Mouse (Mus musculus) CH12.LX (cell line): ENCODE data around the gene Cdk8. TPM values are rescaled to one million over a fixed set of nuclear protein-coding genes. Genes with fewer than 3 reads are reported as not detected.
A peak's percentile ranks its signal among the peaks of the same experiment; 100 is the strongest.

Source experiments
- DNase-seq: peaks from one replicate; pipeline ENCODE4 v3.0.0-alpha.2; 2013; ENCODE audit errors: extremely low read depth
- H3K27ac ChIP-seq: 2 replicates; pipeline ENCODE4 v1.5.1; 2012; ENCODE audit warnings: low read depth, mild to moderate bottlenecking, control low read depth, moderate library complexity; ENCODE audit not compliant: insufficient read depth
- H3K27me3 ChIP-seq: replicated peaks from 2 replicates; pipeline ENCODE3; 2012; ENCODE audit warnings: inconsistent platforms
- H3K36me3 ChIP-seq, 2 experiments: replicated peaks in 1 of 2; 2 replicates each; pipeline versions ENCODE3 to v1.6.1; 2012; ENCODE audit warnings: inconsistent platforms in 1 of 2, low read length in 1 of 2, mild to moderate bottlenecking in 1 of 2, mixed read lengths in 1 of 2, moderate library complexity in 1 of 2; ENCODE audit not compliant: control insufficient read depth in 1 of 2, insufficient read depth in 1 of 2
- H3K4me1 ChIP-seq, 2 experiments: 2 replicates each; pipeline ENCODE4 v1.6.1; 2012; ENCODE audit warnings: inconsistent platforms in 1 of 2, moderate library complexity in 1 of 2; ENCODE audit not compliant: insufficient read depth in 2 of 2, control insufficient read depth in 1 of 2
- H3K4me2 ChIP-seq: 2 replicates; pipeline ENCODE4 v1.6.1; 2012; ENCODE audit warnings: low read depth, mild to moderate bottlenecking, control low read depth; ENCODE audit not compliant: poor library complexity, insufficient read depth, severe bottlenecking
- H3K4me3 ChIP-seq, 3 experiments: fragments of 150-350 bp in 1 of 3; sonication (generic) in 1 of 3; replicated peaks in 1 of 3; 2 replicates each; pipeline versions ENCODE3 to v1.5.1; 2011 to 2012; ENCODE audit warnings: low read depth in 2 of 3, low read length in 2 of 3, mild to moderate bottlenecking in 2 of 3, moderate library complexity in 2 of 3, control low read depth in 1 of 3, improper control_type of control experiment in 1 of 3, inconsistent platforms in 1 of 3, mixed read lengths in 1 of 3; ENCODE audit not compliant: poor library complexity in 1 of 3
- H3K79me2 ChIP-seq: replicated peaks from 2 replicates; pipeline ENCODE4 v1.6.1; 2012; ENCODE audit warnings: mild to moderate bottlenecking, moderate library complexity; ENCODE audit not compliant: control insufficient read depth, poor library complexity, insufficient read depth, severe bottlenecking; ENCODE audit errors: extremely low read depth
- H3K9ac ChIP-seq: 2 replicates; pipeline ENCODE4 v1.6.1; 2012; ENCODE audit warnings: low read depth, mild to moderate bottlenecking, control low read depth, moderate library complexity; ENCODE audit not compliant: insufficient read depth
- H3K9me3 ChIP-seq: replicated peaks from 2 replicates; pipeline ENCODE3; 2012; ENCODE audit warnings: low read length, inconsistent platforms, mixed read lengths
- BHLHE40 ChIP-seq: IDR thresholded peaks from 2 replicates; pipeline ENCODE4 v1.6.1; 2011; ENCODE audit warnings: mild to moderate bottlenecking, low read depth, low read length, improper control_type of control experiment
- CHD2 ChIP-seq: IDR thresholded peaks from 2 replicates; pipeline ENCODE4 v1.6.1; 2011; ENCODE audit warnings: low read length, improper control_type of control experiment
- E2F4 ChIP-seq: IDR thresholded peaks from 2 replicates; pipeline ENCODE4 v1.6.1; 2011; ENCODE audit warnings: low read depth, low read length, improper control_type of control experiment; ENCODE audit not compliant: insufficient replicate concordance
- EP300 ChIP-seq: IDR thresholded peaks from 2 replicates; pipeline ENCODE4 v1.6.1; 2011; ENCODE audit warnings: low read length, improper control_type of control experiment
- ETS1 ChIP-seq: conservative IDR thresholded peaks from 2 replicates; pipeline ENCODE4 v1.6.1; 2012; ENCODE audit warnings: low read depth, mild to moderate bottlenecking, inconsistent platforms, low read length, improper control_type of control experiment, moderate library complexity
- GABPA ChIP-seq: IDR thresholded peaks from 2 replicates; pipeline ENCODE4 v1.6.1; 2012; ENCODE audit warnings: low read depth, low read length, improper control_type of control experiment, inconsistent platforms; ENCODE audit not compliant: insufficient replicate concordance
- HCFC1 ChIP-seq: IDR thresholded peaks from 2 replicates; pipeline ENCODE4 v1.6.1; 2012; ENCODE audit warnings: low read depth, mild to moderate bottlenecking, inconsistent platforms, low read length, improper control_type of control experiment
- IRF4 ChIP-seq: IDR thresholded peaks from 2 replicates; pipeline ENCODE4 v1.6.1; 2014; ENCODE audit warnings: low read depth, mild to moderate bottlenecking, inconsistent platforms, low read length, improper control_type of control experiment
- JUN ChIP-seq: IDR thresholded peaks from 2 replicates; pipeline ENCODE4 v1.6.1; 2011; ENCODE audit warnings: low read depth, mild to moderate bottlenecking, low read length, improper control_type of control experiment, moderate library complexity; ENCODE audit not compliant: insufficient read depth
- KAT2A ChIP-seq: IDR thresholded peaks from 2 replicates; pipeline ENCODE4 v1.6.1; 2012; ENCODE audit warnings: low read length, improper control_type of control experiment, inconsistent platforms; ENCODE audit not compliant: insufficient replicate concordance
- MAFK ChIP-seq: IDR thresholded peaks from 2 replicates; pipeline ENCODE4 v1.6.1; 2011; ENCODE audit warnings: low read length, improper control_type of control experiment; ENCODE audit not compliant: insufficient replicate concordance
- MAX ChIP-seq: IDR thresholded peaks from 2 replicates; pipeline ENCODE4 v1.6.1; 2011; ENCODE audit warnings: low read length, improper control_type of control experiment
- MAZ ChIP-seq: IDR thresholded peaks from 2 replicates; pipeline ENCODE4 v1.6.1; 2012; ENCODE audit warnings: low read depth, mild to moderate bottlenecking, inconsistent platforms, low read length, improper control_type of control experiment, moderate library complexity
- MXI1 ChIP-seq: IDR thresholded peaks from 2 replicates; pipeline ENCODE4 v1.6.1; 2011; ENCODE audit warnings: mild to moderate bottlenecking, low read depth, low read length, improper control_type of control experiment
- MYC ChIP-seq: IDR thresholded peaks from 2 replicates; pipeline ENCODE4 v1.6.1; 2011; ENCODE audit warnings: low read depth, mild to moderate bottlenecking, improper control_type of control experiment, low read length
- NELFE ChIP-seq: IDR thresholded peaks from 2 replicates; pipeline ENCODE4 v1.6.1; 2011; ENCODE audit warnings: low read depth, low read length, improper control_type of control experiment
- POLR2A ChIP-seq: IDR thresholded peaks from 2 replicates; pipeline ENCODE4 v1.6.1; 2011; ENCODE audit warnings: low read depth, mild to moderate bottlenecking, improper control_type of control experiment, low read length
- POLR2AphosphoS2 ChIP-seq: IDR thresholded peaks from 2 replicates; pipeline ENCODE4 v1.6.1; 2011; ENCODE audit warnings: low read depth, low read length, improper control_type of control experiment
- RAD21 ChIP-seq: IDR thresholded peaks from 2 replicates; pipeline ENCODE4 v1.6.1; 2011; ENCODE audit warnings: low read depth, mild to moderate bottlenecking, low read length, improper control_type of control experiment, moderate library complexity
- SIN3A ChIP-seq: IDR thresholded peaks from 2 replicates; pipeline ENCODE4 v1.6.1; 2012; ENCODE audit warnings: low read length, improper control_type of control experiment, inconsistent platforms
- TBP ChIP-seq: conservative IDR thresholded peaks from 2 replicates; pipeline ENCODE4 v1.6.1; 2011; ENCODE audit warnings: low read depth, low read length, improper control_type of control experiment
- TCF12 ChIP-seq: IDR thresholded peaks from 2 replicates; pipeline ENCODE4 v1.6.1; 2014; ENCODE audit warnings: low read depth, mild to moderate bottlenecking, inconsistent platforms, low read length, improper control_type of control experiment
- UBTF ChIP-seq: IDR thresholded peaks from 2 replicates; pipeline ENCODE4 v1.6.1; 2012; ENCODE audit warnings: low read depth, mild to moderate bottlenecking, inconsistent platforms, low read length, improper control_type of control experiment, moderate library complexity
- USF2 ChIP-seq: conservative IDR thresholded peaks from 2 replicates; pipeline ENCODE4 v1.6.1; 2011; ENCODE audit warnings: low read depth, low read length, improper control_type of control experiment
- ZKSCAN1 ChIP-seq: IDR thresholded peaks from 2 replicates; pipeline ENCODE4 v1.6.1; 2012; ENCODE audit warnings: low read depth, inconsistent platforms, low read length, improper control_type of control experiment, borderline replicate concordance
- dilution Hi-C: fragments of 300-500 bp; cut with MboI; formaldehyde crosslinking; loops from 2 replicates; pipeline ENCODE4 v1.14.3; 2020; ENCODE audit warnings: low sequenced_read_pairs; ENCODE audit not compliant: extremely low pct_unique_long_range_greater_than_20kb, extremely low pct_ligation_motif_present
- in situ Hi-C: fragments of 300-500 bp; cut with MboI; formaldehyde crosslinking; loops from 3 replicates; pipeline ENCODE4 v1.14.3; 2019; ENCODE audit warnings: low sequenced_read_pairs, low pct_ligation_motif_present, low pct_unique_long_range_greater_than_20kb, mixed read lengths
- polyA plus RNA-seq: library from polyadenylated mRNA; unstranded; fragments of >175 nt; gene quantifications from 2 replicates; pipeline ENCODE4 v1.2.1, GENCODE M21; 2012; ENCODE audit warnings: low read depth; ENCODE audit not compliant: insufficient read length
- total RNA-seq, 2 experiments: library from RNA; depleted of rRNA; stranded (reverse); fragments of 300-350 nt in 1 of 2; fragments of >200 nt in 1 of 2; gene quantifications; 2 replicates each; pipeline ENCODE4 v1.2.3; 2012 to 2014

Cdk8 gene
- total and polyA plus RNA-seq, 3 experiments, result 52.6 to 99.1 (median 69.9) TPM

DNA sequence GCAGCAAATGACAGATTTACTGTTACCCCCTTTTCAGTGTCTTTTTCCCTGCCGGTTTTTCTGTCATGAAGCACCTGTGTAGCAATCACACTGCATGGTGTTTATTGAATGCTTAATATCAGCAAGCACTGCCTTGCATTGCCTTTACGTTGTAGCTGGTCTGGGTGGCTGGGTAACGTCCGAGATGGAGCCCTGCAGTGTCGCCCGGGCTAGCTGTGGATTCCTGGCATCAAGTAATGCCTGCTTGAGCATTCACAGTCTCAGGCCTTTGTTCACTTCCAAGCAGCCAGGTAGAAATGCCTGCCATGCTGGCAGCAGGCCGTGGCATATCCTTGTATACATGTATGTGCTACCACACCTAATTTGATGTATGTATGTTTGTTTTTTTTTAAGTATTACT lies 36.7 kb downstream of the Cdk8 start:
- in situ Hi-C loops (no loop called here), dilution Hi-C loops (no loop called here)
- Histone ChIP-seq H3K4me3 (no peak overlapping the region), H3K9me3 (no peaks in the 10 kb centered on the region), H3K27ac (no peak overlapping the region), H3K4me1 (peaks cover 0 to 9% of the 10 kb centered on the region in 2 experiments; a peak in 1 of 4 replicates), H3K79me2 (no peaks in the 10 kb centered on the region; the same call in 1 of the 2 replicates), H3K9ac (no peak overlapping the region), H3K27me3 (no peaks in the 10 kb centered on the region), H3K4me2 (no peak overlapping the region), H3K36me3 (peaks cover 11 to 50% of the 10 kb centered on the region in 2 experiments)
- DNase-seq, result no peak
- TF ChIP-seq JUN (no peak), HCFC1 (no peak), CHD2 (no peak), NELFE (no peak), IRF4 (no peak), MAX (no peak), POLR2AphosphoS2 (no peak), TBP (no peak), MXI1 (no peak), RAD21 (no peak), MAFK (no peak), MYC (no peak), GABPA (no peak), EP300 (no peak), UBTF (no peak), E2F4 (no peak), POLR2A (no peak), MAZ (no peak)

GRCm38 (mm10) chr5:146270593-146270992 lies 39.6 kb downstream of the Cdk8 start:
- Histone ChIP-seq H3K4me2 (no peak overlapping the region), H3K27me3 (no peaks in the 10 kb centered on the region), H3K4me3 (no peak overlapping the region), H3K27ac (no peak overlapping the region), H3K79me2 (no peaks in the 10 kb centered on the region; the same call in 1 of the 2 replicates), H3K9ac (no peak overlapping the region), H3K4me1 (peaks cover 0 to 9% of the 10 kb centered on the region in 2 experiments; a peak in 1 of 4 replicates)
- dilution Hi-C loops (no loop called here), in situ Hi-C loops (no loop called here)
- peak; percentile 34 for DNase-seq
- TF ChIP-seq KAT2A (no peak), POLR2AphosphoS2 (no peak), UBTF (no peak), MXI1 (no peak), ZKSCAN1 (no peak), USF2 (no peak), POLR2A (no peak), TCF12 (no peak), RAD21 (no peak), E2F4 (no peak), ETS1 (no peak), BHLHE40 (no peak), HCFC1 (no peak), SIN3A (no peak), IRF4 (no peak), TBP (no peak), MYC (no peak), EP300 (no peak)
- TF ChIP-seq, all 38 proteins: peak for 0
- Histone ChIP-seq H3K9me3 (no peaks in the 10 kb centered on the region), H3K36me3 (peaks cover 24 to 69% of the 10 kb centered on the region in 2 experiments)
